Mouse (Mus musculus): Measurements from ENCODE around the gene Gm4737. TPM values are rescaled to one million over a fixed set of nuclear protein-coding genes. Genes with fewer than 3 reads are reported as not detected.

Gm4737 gene
- polyA plus RNA-seq, 1 experiment from 2014 or later: 2.7 TPM

Other genes with a start within 250 kb of the Gm4737 start
- 28.2 and 29.0 TPM in 2 replicates for gene Phldb2, start 201.5 kb downstream of the Gm4737 start, polyA plus RNA-seq (2014; fragmentation: Nextera tagmentation; extraction: Ambion mirVana)
- gene Plcxd2, start 144.9 kb downstream of the Gm4737 start, polyA plus RNA-seq (2014; fragmentation: Nextera tagmentation; extraction: Ambion mirVana): 3.1 and 3.4 TPM in 2 replicates
- not detected in 2 replicates for gene Cd96, start 34.8 kb downstream of the Gm4737 start, polyA plus RNA-seq (2014; fragmentation: Nextera tagmentation; extraction: Ambion mirVana)

Measured in midbrain, embryonic 11.5 days (tissue).